Mouse (Mus musculus): ENCODE measurements around the gene Zg16. TPM values are rescaled to one million over a fixed set of nuclear protein-coding genes. Genes with fewer than 3 reads are reported as not detected.
"Not testable (repeated sequence)": the region's sequence is repeated elsewhere in the genome, so short reads cannot be mapped to it uniquely, and the experiment has no call there.

Gene Zg16
- polyA plus RNA-seq (2015; fragmentation: Nextera tagmentation; extraction: Ambion mirVana) = not detected in 2 replicates

- not testable (repeated sequence) for H3K4me1 ChIP-seq (replicated peaks); H3K9ac ChIP-seq (replicated peaks); H3K27ac ChIP-seq; H3K4me2 ChIP-seq (replicated peaks); H3K27me3 ChIP-seq; H3K9me3 ChIP-seq; ATAC-seq; H3K4me3 ChIP-seq (replicated peaks); H3K36me3 ChIP-seq
- 88% methylated on average over 6 of the region's 6 CpGs for WGBS
Observed at GRCm38 (mm10) chr7:127087278-127088010, at the start of gene Zg16. TSS of gene Zg16 (minus strand) at chr7:127087328.

GRCm38 (mm10) chr7:127136181-127137071, 49.3 kb upstream of the Zg16 start:
- no peak overlapping the region for H3K4me3 ChIP-seq (replicated peaks)
- H3K9me3 ChIP-seq = no peaks in the 10 kb centered on the region
- H3K9ac ChIP-seq (replicated peaks) = no peak overlapping the region
- 86% methylated on average over 22 of the region's 22 CpGs for WGBS
- 0 out of 2 replicates have a peak, but pooled peaks cover 4% of the 10 kb centered on the region for H3K4me1 ChIP-seq (replicated peaks)
- H3K4me2 ChIP-seq (replicated peaks) = no peak overlapping the region
- no peak overlapping the region for H3K27ac ChIP-seq
- H3K27me3 ChIP-seq = no peaks in the 10 kb centered on the region
- no peak for ATAC-seq
- H3K36me3 ChIP-seq = no peaks in the 10 kb centered on the region

- Histone ChIP-seq H3K4me3 (replicated peaks) (no peak overlapping the region), H3K4me2 (replicated peaks) (no peak overlapping the region), H3K27me3 (no peaks in the 10 kb centered on the region), H3K9ac (replicated peaks) (no peak overlapping the region), H3K9me3 (no peaks in the 10 kb centered on the region), H3K4me1 (replicated peaks) (0 out of 2 replicates have a peak, but pooled peaks cover 4% of the 10 kb centered on the region), H3K36me3 (no peaks in the 10 kb centered on the region), H3K27ac (no peak overlapping the region)
- 89% methylated on average over 11 of the region's 11 CpGs for whole genome bisulfite sequencing
- ATAC-seq = no peak
Observed at GRCm38 (mm10) chr7:127134821-127135447, 47.8 kb upstream of the Zg16 start.

GRCm38 (mm10) chr7:127133125-127133524, 46.0 kb upstream of the Zg16 start:
- WGBS = 40% methylated on average over 5 of the region's 5 CpGs
- Histone ChIP-seq H3K4me3 (replicated peaks) (no peak overlapping the region), H3K9ac (replicated peaks) (no peak overlapping the region)

GRCm38 (mm10) chr7:127129638-127130037, 42.5 kb upstream of the Zg16 start:
- no peak for ATAC-seq
- 16% methylated on average over 4 of the region's 4 CpGs for WGBS
- H3K9me3 ChIP-seq = 0 out of 2 replicates have a peak, but pooled peaks cover 1% of the 10 kb centered on the region

More at GRCm38 (mm10) chr7:127133125-127133524, 46.0 kb upstream of the Zg16 start:
- no peaks in the 10 kb centered on the region for H3K27me3 ChIP-seq
- no peaks in the 10 kb centered on the region for H3K9me3 ChIP-seq
- no peak for ATAC-seq
- H3K4me2 ChIP-seq (replicated peaks) = no peak overlapping the region
- H3K27ac ChIP-seq = no peak overlapping the region
- H3K36me3 ChIP-seq = no peaks in the 10 kb centered on the region
- 0 out of 2 replicates have a peak, but pooled peaks cover 4% of the 10 kb centered on the region for H3K4me1 ChIP-seq (replicated peaks)

GRCm38 (mm10) chr7:127121911-127122270, 34.8 kb upstream of the Zg16 start, which contains the start of gene Qprt:
TSS of gene Qprt (minus strand) at chr7:127122226.
- peak within 1 kb of the TSS; percentile 1; the same call in 1 of the 2 replicates for H3K4me2 ChIP-seq (replicated peaks)
- 0 out of 2 replicates have a peak, but pooled peaks cover 6% of the 10 kb centered on the region for H3K9me3 ChIP-seq
- ATAC-seq = no peak
- no peak within 1 kb of the TSS for H3K27ac ChIP-seq
- no peaks in the 10 kb centered on the region for H3K36me3 ChIP-seq
- H3K9ac ChIP-seq (replicated peaks) = no peak within 1 kb of the TSS; the same call in 1 of the 2 replicates
- WGBS = 9% methylated on average over 7 of the region's 7 CpGs
- H3K27me3 ChIP-seq = peaks cover 37% of the 10 kb centered on the region
- no peak within 1 kb of the TSS for H3K4me3 ChIP-seq (replicated peaks)
- peaks cover 10% of the 10 kb centered on the region for H3K4me1 ChIP-seq (replicated peaks)

More at GRCm38 (mm10) chr7:127129638-127130037, 42.5 kb upstream of the Zg16 start:
- H3K27me3 ChIP-seq = no peaks in the 10 kb centered on the region
- H3K4me1 ChIP-seq (replicated peaks) = 0 out of 2 replicates have a peak, but pooled peaks cover 4% of the 10 kb centered on the region
- H3K9ac ChIP-seq (replicated peaks) = no peak overlapping the region
- no peak overlapping the region for H3K4me3 ChIP-seq (replicated peaks)
- H3K36me3 ChIP-seq = no peaks in the 10 kb centered on the region
- no peak overlapping the region for H3K27ac ChIP-seq
- H3K4me2 ChIP-seq (replicated peaks) = no peak overlapping the region

- H3K27ac ChIP-seq = no peak overlapping the region
- no peak for ATAC-seq
- no peaks in the 10 kb centered on the region for H3K36me3 ChIP-seq
- H3K9ac ChIP-seq (replicated peaks) = no peak overlapping the region; the same call in 1 of the 2 replicates
- 7% methylated on average over 21 of the region's 21 CpGs for WGBS
- H3K4me1 ChIP-seq (replicated peaks) = peaks cover 12% of the 10 kb centered on the region
- H3K9me3 ChIP-seq = 0 out of 2 replicates have a peak, but pooled peaks cover 6% of the 10 kb centered on the region
- H3K27me3 ChIP-seq = peaks cover 37% of the 10 kb centered on the region
- H3K4me2 ChIP-seq (replicated peaks) = peak overlapping the region; percentile 1; the same call in 1 of the 2 replicates
- no peak overlapping the region for H3K4me3 ChIP-seq (replicated peaks)
Observed at GRCm38 (mm10) chr7:127121061-127121910, 34.2 kb upstream of the Zg16 start.

GRCm38 (mm10) chr7:127118671-127119445, 31.7 kb upstream of the Zg16 start:
- 50% methylated on average over 14 of the region's 14 CpGs for WGBS
- Histone ChIP-seq H3K36me3 (no peaks in the 10 kb centered on the region), H3K9ac (replicated peaks) (no peak overlapping the region), H3K27ac (no peak overlapping the region), H3K9me3 (no peaks in the 10 kb centered on the region), H3K27me3 (peaks cover 37% of the 10 kb centered on the region), H3K4me1 (replicated peaks) (peaks cover 13% of the 10 kb centered on the region), H3K4me3 (replicated peaks) (no peak overlapping the region), H3K4me2 (replicated peaks) (no peak overlapping the region)
- no peak for ATAC-seq

- H3K27ac ChIP-seq = no peak overlapping the region
- peaks cover 31% of the 10 kb centered on the region for H3K27me3 ChIP-seq
- no peak overlapping the region for H3K9ac ChIP-seq (replicated peaks)
- no peak overlapping the region for H3K4me2 ChIP-seq (replicated peaks)
- no peak overlapping the region for H3K4me3 ChIP-seq (replicated peaks)
- H3K36me3 ChIP-seq = no peaks in the 10 kb centered on the region
- no peak for ATAC-seq
- 50% methylated on average over 5 of the region's 5 CpGs for WGBS
- H3K9me3 ChIP-seq = no peaks in the 10 kb centered on the region
- peaks cover 21% of the 10 kb centered on the region for H3K4me1 ChIP-seq (replicated peaks)
Observed at GRCm38 (mm10) chr7:127117948-127118347, 30.8 kb upstream of the Zg16 start.

- Histone ChIP-seq H3K4me3 (replicated peaks) (no peak overlapping the region), H3K27me3 (peaks cover 18% of the 10 kb centered on the region), H3K27ac (no peak overlapping the region), H3K36me3 (no peaks in the 10 kb centered on the region), H3K9me3 (no peaks in the 10 kb centered on the region), H3K4me1 (replicated peaks) (peaks cover 18% of the 10 kb centered on the region), H3K4me2 (replicated peaks) (no peak overlapping the region), H3K9ac (replicated peaks) (no peak overlapping the region)
- 49% methylated on average over 11 of the region's 11 CpGs for WGBS
- no peak for ATAC-seq
Observed at GRCm38 (mm10) chr7:127116331-127116935, 29.3 kb upstream of the Zg16 start.

Data from midbrain, embryonic 13.5 days (tissue).